ENCODE assay signal across 9 mouse cellular contexts in the genomic region with DNA sequence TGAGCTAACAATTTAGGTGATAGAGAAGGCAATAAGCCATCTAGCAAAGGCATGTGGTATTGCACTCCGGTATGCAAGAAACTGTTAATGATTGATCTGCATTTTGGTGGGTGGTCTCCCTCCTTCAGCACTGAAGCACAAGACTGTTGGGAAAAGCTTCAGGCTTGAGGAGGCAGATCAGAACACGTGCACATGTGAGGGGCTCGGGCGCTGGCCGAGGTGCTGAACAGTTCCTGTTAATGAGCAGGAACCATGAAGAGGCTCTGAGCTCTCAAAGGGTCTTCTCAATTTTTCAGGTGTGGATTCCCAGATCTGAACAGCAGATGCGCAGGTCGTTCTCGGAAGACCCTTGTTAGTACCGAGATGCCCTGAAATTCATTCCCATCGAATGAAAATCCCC. TPM values are rescaled to one million over a fixed set of nuclear protein-coding genes. Genes with fewer than 3 reads are reported as not detected.
DNase-seq lines count a peak whose midpoint lies in the region; ATAC-seq and TF ChIP-seq lines count a peak whose summit lies in the region.
"Had no signal": no experiment of that assay in that cellular context is flagged by ENCODE, and none has a peak within 500 bp of the region (broad histone marks: within the 10 kb centered on the region; RNA-seq: fewer than 3 reads in every experiment).

No protein-coding gene starts in this region.

- peak; percentile 91 for DNase-seq in lung, embryonic 14.5 days
- DNase-seq in lung, adult 18-20 months: no peak
- DNase-seq in c-Kit-positive CD71-negative TER-119-negative erythroid progenitor cells, embryonic 14.5 days (ENCODE audit: low read depth): peak; percentile 40
- peak; percentile 22 for DNase-seq in induced T-regulatory cell, adult 2 months (ENCODE audit: low read depth)
- DNase-seq in left cerebral cortex, postnatal 25 days (ENCODE audit: low spot score in 2 of 2): no peak
- DNase-seq in right cerebral cortex, postnatal 10 days (ENCODE audit: low spot score in 2 of 2): no peak
- DNase-seq in left cerebral cortex, adult 8-10 months (ENCODE audit: low spot score in 2 of 2): no peak

- H3K9me3 ChIP-seq in lung, embryonic 14.5 days (ENCODE audit: low read depth, low read length): no peaks in the 10 kb centered on the region
- H3K9me3 ChIP-seq in midbrain, embryonic 15.5 days: no peaks in the 10 kb centered on the region

- intact Hi-C loops in left cerebral cortex, postnatal 25 days (cut with DNase I): no loop called here

- ATAC-seq in lung, embryonic 14.5 days (ENCODE audit: insufficient read depth): no peak
- ATAC-seq in midbrain, embryonic 15.5 days (replicated peaks): no peak

- H3K36me3 ChIP-seq in lung, embryonic 14.5 days (ENCODE audit: insufficient read depth): no peaks in the 10 kb centered on the region
- no peaks in the 10 kb centered on the region for H3K36me3 ChIP-seq in midbrain, embryonic 15.5 days (replicated peaks)

- WGBS in lung, embryonic 14.5 days: 3% methylated on average over 10 of the region's 10 CpGs
- WGBS in midbrain, embryonic 15.5 days: 6% methylated on average over 10 of the region's 10 CpGs

- no peak overlapping the region for H3K9ac ChIP-seq in lung, embryonic 14.5 days
- H3K9ac ChIP-seq in midbrain, embryonic 15.5 days: no peak overlapping the region

- TF ChIP-seq CTCF in lung, embryonic 14.5 days (IDR thresholded peaks at IDR 0.05; ENCODE audit: low read depth): no peak; the same call in 1 of the 2 replicates

- H3K4me3 ChIP-seq in lung, embryonic 14.5 days (ENCODE audit: low read depth, low read length): no peak overlapping the region
- H3K4me3 ChIP-seq in midbrain, embryonic 15.5 days: no peak overlapping the region

- H3K27me3 ChIP-seq in lung, embryonic 14.5 days (ENCODE audit: insufficient read depth, low read length): peaks cover 42% of the 10 kb centered on the region
- peaks cover 35% of the 10 kb centered on the region for H3K27me3 ChIP-seq in midbrain, embryonic 15.5 days (replicated peaks)

- H3K27ac ChIP-seq in lung, embryonic 14.5 days (ENCODE audit: low read depth): no peak overlapping the region
- no peak overlapping the region for H3K27ac ChIP-seq in midbrain, embryonic 15.5 days

- H3K4me1 ChIP-seq in lung, embryonic 14.5 days (ENCODE audit: insufficient read depth): no peaks in the 10 kb centered on the region
- H3K4me1 ChIP-seq in midbrain, embryonic 15.5 days: peaks cover 23% of the 10 kb centered on the region

- H3K4me2 ChIP-seq in lung, embryonic 14.5 days: no peak overlapping the region
- H3K4me2 ChIP-seq in midbrain, embryonic 15.5 days: peak overlapping the region; percentile 99; the same call in 1 of the 2 replicates

RNA-seq across cellular contexts. Expression of a gene that starts 1.0 kb away (rescaled TPM):
- polyA plus RNA-seq in lung, embryonic 14.5 days (2014; fragmentation: Nextera tagmentation; extraction: Ambion mirVana): not detected in 2 replicates
- polyA plus RNA-seq in midbrain, embryonic 15.5 days (2015; fragmentation: Nextera tagmentation; extraction: Ambion mirVana): 0.47 and 0.63 TPM in 2 replicates
- total RNA-seq in left cerebral cortex, postnatal 25 days (2021): under 1 TPM; 0.09 to 0.14 TPM
- total RNA-seq in left cerebral cortex, adult 8-10 months (2022): under 1 TPM in 2 of 4 experiments, not detected in 2; 0.16 to 0.24 TPM
- total RNA-seq: liver, adult 2 months had no signal
- polyA plus RNA-seq: liver, adult 2 months had no signal

RNA-seq across cellular contexts. Expression of a gene that starts 53.3 kb away (rescaled TPM):
- polyA plus RNA-seq in lung, embryonic 14.5 days (2014; fragmentation: Nextera tagmentation; extraction: Ambion mirVana): 1.6 and 2.1 TPM in 2 replicates
- polyA plus RNA-seq in midbrain, embryonic 15.5 days (2015; fragmentation: Nextera tagmentation; extraction: Ambion mirVana): 0.17 and 0.19 TPM in 2 replicates
- total RNA-seq in left cerebral cortex, postnatal 25 days (2021): 1 to 10 TPM; 1.2 to 1.5 TPM
- total RNA-seq in left cerebral cortex, adult 8-10 months (2022): 1 to 10 TPM; 1.6 to 4.4 (median 1.6) TPM

Comparison
In these comparisons a context has a peak if more than half of its experiments do, and no peak if none do; other contexts are left out.
1. DNase-seq: peak in lung, embryonic 14.5 days (single experiment), c-Kit-positive CD71-negative TER-119-negative erythroid progenitor cells, embryonic 14.5 days (single experiment) and induced T-regulatory cell, adult 2 months (single experiment); none in lung, adult 18-20 months (0 of 2), left cerebral cortex, postnatal 25 days (0 of 2), right cerebral cortex, postnatal 10 days (0 of 2) and left cerebral cortex, adult 8-10 months (0 of 2).